Mouse (Mus musculus): ENCODE data around the gene Gm17349. TPM values are rescaled to one million over a fixed set of nuclear protein-coding genes. Genes with fewer than 3 reads are reported as not detected.

The Gm17349 gene
- polyA plus RNA-seq, 1 experiment from 2014 or later = not detected

DNA sequence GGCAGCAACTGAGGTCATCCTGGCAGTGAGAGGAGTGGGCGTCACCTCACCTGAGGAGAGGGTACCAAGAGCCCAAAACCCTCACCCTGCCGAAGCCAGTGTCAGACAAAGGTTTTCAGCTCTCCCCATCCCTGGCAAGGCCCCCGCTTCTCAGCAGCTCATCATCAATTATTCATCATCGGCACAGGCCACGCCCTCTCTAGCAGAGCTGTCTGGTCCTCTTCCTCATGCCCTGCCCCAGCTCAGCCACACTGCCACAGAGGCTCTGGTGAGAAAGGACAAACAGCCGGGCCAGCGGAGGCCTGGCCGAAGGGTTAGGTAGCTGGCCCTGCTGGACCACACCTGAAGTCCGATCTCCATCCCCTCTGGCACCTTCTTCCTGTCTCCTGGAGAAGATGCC is 13.3 kb downstream of the Gm17349 start:
- no peak overlapping the region for H3K4me2 ChIP-seq (ENCODE audit: low read depth, low read length)
- H3K4me1 ChIP-seq (ENCODE audit: control insufficient read depth, insufficient read depth, low read length) = peaks cover 7% of the 10 kb centered on the region
- no peaks in the 10 kb centered on the region for H3K36me3 ChIP-seq (ENCODE audit: control insufficient read depth, insufficient read depth)
- no peak for ATAC-seq (replicated peaks; ENCODE audit: extremely low read depth, insufficient read depth, low FRiP score)
- WGBS = 53% methylated on average over 9 of the region's 9 CpGs
- no peak overlapping the region for H3K9ac ChIP-seq (ENCODE audit: low read length)
- no peak overlapping the region for H3K27ac ChIP-seq (ENCODE audit: low read length)
- H3K4me3 ChIP-seq (ENCODE audit: low read length) = no peak overlapping the region
- peaks cover 11% of the 10 kb centered on the region; the same call in 1 of the 2 replicates for H3K27me3 ChIP-seq (ENCODE audit: control insufficient read depth, insufficient read depth, low read length)
- no peaks in the 10 kb centered on the region for H3K9me3 ChIP-seq (replicated peaks; ENCODE audit: control insufficient read depth, low read length)

DNA sequence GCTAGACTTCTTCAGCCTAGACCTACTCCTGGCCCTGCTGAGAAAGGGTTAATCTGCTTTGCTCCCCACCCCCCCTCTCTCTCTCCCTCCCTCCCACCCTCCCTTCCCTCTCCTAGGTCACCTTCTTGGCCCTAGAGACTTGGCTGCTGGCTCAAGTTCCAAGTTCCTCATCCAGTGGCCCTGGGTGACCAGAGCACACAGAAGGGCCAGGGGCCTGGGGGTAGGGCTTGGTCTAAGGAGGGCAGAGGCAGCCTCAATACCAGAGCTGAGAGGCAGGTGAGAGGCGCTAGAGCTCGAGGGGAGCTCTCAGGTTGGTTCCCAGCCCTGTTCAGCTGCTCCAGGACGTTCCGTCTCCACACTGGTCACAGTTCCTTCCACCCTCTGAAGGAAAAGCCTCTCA is 14.4 kb downstream of the Gm17349 start:
- no peak overlapping the region for H3K4me2 ChIP-seq (ENCODE audit: low read depth, low read length)
- H3K27ac ChIP-seq (ENCODE audit: low read length) = no peak overlapping the region
- peaks cover 11% of the 10 kb centered on the region; the same call in 1 of the 2 replicates for H3K27me3 ChIP-seq (ENCODE audit: control insufficient read depth, insufficient read depth, low read length)
- no peaks in the 10 kb centered on the region for H3K9me3 ChIP-seq (replicated peaks; ENCODE audit: control insufficient read depth, low read length)
- ATAC-seq (replicated peaks; ENCODE audit: extremely low read depth, insufficient read depth, low FRiP score) = no peak
- H3K9ac ChIP-seq (ENCODE audit: low read length) = no peak overlapping the region
- 24% methylated on average over 4 of the region's 4 CpGs for WGBS
- H3K36me3 ChIP-seq (ENCODE audit: control insufficient read depth, insufficient read depth) = no peaks in the 10 kb centered on the region
- no peak overlapping the region for H3K4me3 ChIP-seq (ENCODE audit: low read length)
- H3K4me1 ChIP-seq (ENCODE audit: control insufficient read depth, insufficient read depth, low read length) = peaks cover 7% of the 10 kb centered on the region

DNA sequence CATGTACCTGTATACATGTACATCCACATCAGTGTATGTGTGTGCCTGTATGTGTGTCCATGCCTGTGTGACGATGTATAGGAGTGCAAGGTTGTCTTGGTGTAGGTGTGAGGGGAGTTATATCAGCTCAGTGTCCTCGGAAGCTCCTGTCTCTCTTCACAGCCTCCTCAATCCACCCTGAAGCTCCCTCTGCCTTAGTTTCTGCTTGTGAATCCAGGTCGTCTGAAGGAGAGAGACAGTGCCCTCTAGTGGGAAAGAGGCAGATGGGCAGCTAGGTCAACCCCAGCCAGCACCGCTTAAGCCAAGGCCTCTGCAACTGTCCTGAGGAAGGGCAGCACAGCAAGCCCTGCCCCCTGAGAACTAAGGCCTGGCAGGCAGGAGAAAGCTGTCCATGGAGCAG is 16.6 kb downstream of the Gm17349 start:
- Histone ChIP-seq H3K9me3 (replicated peaks; ENCODE audit: control insufficient read depth, low read length) (no peaks in the 10 kb centered on the region), H3K27me3 (ENCODE audit: control insufficient read depth, insufficient read depth, low read length) (peaks cover 11% of the 10 kb centered on the region; the same call in 1 of the 2 replicates), H3K4me2 (ENCODE audit: low read depth, low read length) (no peak overlapping the region), H3K9ac (ENCODE audit: low read length) (no peak overlapping the region), H3K4me1 (ENCODE audit: control insufficient read depth, insufficient read depth, low read length) (no peaks in the 10 kb centered on the region), H3K4me3 (ENCODE audit: low read length) (no peak overlapping the region), H3K27ac (ENCODE audit: low read length) (no peak overlapping the region), H3K36me3 (ENCODE audit: control insufficient read depth, insufficient read depth) (no peaks in the 10 kb centered on the region)
- 5% methylated on average over 4 of the region's 4 CpGs for WGBS
- no peak for ATAC-seq (replicated peaks; ENCODE audit: extremely low read depth, insufficient read depth, low FRiP score)

DNA sequence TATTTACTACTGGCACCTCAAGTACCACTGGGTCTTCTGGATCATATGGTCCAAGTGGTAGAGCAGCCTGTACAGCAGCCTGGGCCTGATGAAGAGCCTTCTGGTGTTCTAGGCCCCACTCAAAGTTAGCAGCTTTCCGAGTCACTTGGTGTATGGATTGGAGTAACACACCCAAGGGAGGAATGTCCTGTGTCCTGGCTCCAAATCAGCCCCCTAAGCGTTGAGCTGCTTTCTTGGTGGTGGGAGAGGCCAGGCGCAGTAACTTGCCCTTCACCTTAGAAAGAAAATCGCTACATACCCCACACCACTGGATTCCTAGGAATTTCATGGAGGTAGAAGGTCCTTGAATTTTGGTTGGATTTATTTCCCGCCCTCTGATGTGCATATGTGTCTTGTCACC is 21.1 kb downstream of the Gm17349 start:
- Histone ChIP-seq H3K9ac (ENCODE audit: low read length) (no peak overlapping the region), H3K4me3 (ENCODE audit: low read length) (no peak overlapping the region), H3K27me3 (ENCODE audit: control insufficient read depth, insufficient read depth, low read length) (peaks cover 3% of the 10 kb centered on the region; the same call in 1 of the 2 replicates), H3K36me3 (ENCODE audit: control insufficient read depth, insufficient read depth) (no peaks in the 10 kb centered on the region), H3K4me2 (ENCODE audit: low read depth, low read length) (no peak overlapping the region), H3K9me3 (replicated peaks; ENCODE audit: control insufficient read depth, low read length) (no peaks in the 10 kb centered on the region), H3K27ac (ENCODE audit: low read length) (no peak overlapping the region), H3K4me1 (ENCODE audit: control insufficient read depth, insufficient read depth, low read length) (no peaks in the 10 kb centered on the region)
- no peak for ATAC-seq (replicated peaks; ENCODE audit: extremely low read depth, insufficient read depth, low FRiP score)
- WGBS = 90% methylated on average over 5 of the region's 5 CpGs

DNA sequence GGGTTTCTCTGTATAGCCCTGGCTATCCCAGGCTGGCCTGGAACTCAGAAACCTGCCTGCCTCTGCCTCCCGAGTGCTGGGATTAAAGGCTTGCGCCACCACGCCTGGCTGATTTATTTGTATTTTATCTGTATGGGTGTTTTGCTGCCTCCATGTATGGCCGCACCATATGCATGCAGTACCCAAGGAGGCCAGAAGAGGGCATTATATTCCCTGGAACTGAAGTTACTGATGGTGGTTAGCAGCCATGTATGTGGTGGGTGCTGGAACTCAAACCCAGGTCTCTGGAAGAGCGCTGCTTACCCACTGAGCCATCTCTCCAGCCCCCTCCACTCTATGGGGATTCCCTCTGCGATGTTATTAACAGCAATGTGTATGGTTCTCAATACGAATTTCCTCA is 22.4 kb downstream of the Gm17349 start:
- no peak overlapping the region for H3K27ac ChIP-seq (ENCODE audit: low read length)
- WGBS = 90% methylated on average over 7 of the region's 7 CpGs
- no peak for ATAC-seq (replicated peaks; ENCODE audit: extremely low read depth, insufficient read depth, low FRiP score)
- H3K36me3 ChIP-seq (ENCODE audit: control insufficient read depth, insufficient read depth) = no peaks in the 10 kb centered on the region
- peaks cover 3% of the 10 kb centered on the region; the same call in 1 of the 2 replicates for H3K27me3 ChIP-seq (ENCODE audit: control insufficient read depth, insufficient read depth, low read length)
- H3K9me3 ChIP-seq (replicated peaks; ENCODE audit: control insufficient read depth, low read length) = no peaks in the 10 kb centered on the region
- no peak overlapping the region for H3K4me3 ChIP-seq (ENCODE audit: low read length)
- no peak overlapping the region for H3K9ac ChIP-seq (ENCODE audit: low read length)
- no peaks in the 10 kb centered on the region; the same call in 1 of the 2 replicates for H3K4me1 ChIP-seq (ENCODE audit: control insufficient read depth, insufficient read depth, low read length)
- no peak overlapping the region for H3K4me2 ChIP-seq (ENCODE audit: low read depth, low read length)

DNA sequence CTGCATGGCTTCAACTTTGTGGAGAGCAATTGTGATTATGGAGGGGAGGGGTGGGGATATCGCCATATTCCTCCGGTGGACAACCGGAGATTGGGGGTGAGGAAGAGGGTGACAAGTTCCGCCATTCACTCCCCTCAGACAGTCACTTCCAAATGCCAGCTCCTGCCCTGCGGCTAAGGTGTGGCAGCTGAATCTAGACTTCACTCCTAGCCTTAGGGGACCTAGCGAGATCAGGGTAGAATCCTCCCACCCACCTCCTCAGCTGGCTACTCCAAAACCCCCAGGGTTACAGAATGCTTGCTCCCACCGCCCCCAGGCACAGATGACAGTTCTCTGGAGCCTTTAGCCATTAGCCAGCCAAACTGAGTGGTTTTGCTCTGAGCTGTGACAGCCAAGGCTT is 26.3 kb downstream of the Gm17349 start:
- H3K4me3 ChIP-seq (ENCODE audit: low read length) = no peak overlapping the region
- no peak overlapping the region for H3K27ac ChIP-seq (ENCODE audit: low read length)
- WGBS = 48% methylated on average over 7 of the region's 7 CpGs
- H3K36me3 ChIP-seq (ENCODE audit: control insufficient read depth, insufficient read depth) = no peaks in the 10 kb centered on the region
- H3K4me1 ChIP-seq (ENCODE audit: control insufficient read depth, insufficient read depth, low read length) = no peaks in the 10 kb centered on the region; the same call in 1 of the 2 replicates
- peaks cover 11% of the 10 kb centered on the region for H3K27me3 ChIP-seq (ENCODE audit: control insufficient read depth, insufficient read depth, low read length)
- H3K4me2 ChIP-seq (ENCODE audit: low read depth, low read length) = no peak overlapping the region
- no peak overlapping the region for H3K9ac ChIP-seq (ENCODE audit: low read length)
- H3K9me3 ChIP-seq (replicated peaks; ENCODE audit: control insufficient read depth, low read length) = no peaks in the 10 kb centered on the region
- no peak for ATAC-seq (replicated peaks; ENCODE audit: extremely low read depth, insufficient read depth, low FRiP score)

DNA sequence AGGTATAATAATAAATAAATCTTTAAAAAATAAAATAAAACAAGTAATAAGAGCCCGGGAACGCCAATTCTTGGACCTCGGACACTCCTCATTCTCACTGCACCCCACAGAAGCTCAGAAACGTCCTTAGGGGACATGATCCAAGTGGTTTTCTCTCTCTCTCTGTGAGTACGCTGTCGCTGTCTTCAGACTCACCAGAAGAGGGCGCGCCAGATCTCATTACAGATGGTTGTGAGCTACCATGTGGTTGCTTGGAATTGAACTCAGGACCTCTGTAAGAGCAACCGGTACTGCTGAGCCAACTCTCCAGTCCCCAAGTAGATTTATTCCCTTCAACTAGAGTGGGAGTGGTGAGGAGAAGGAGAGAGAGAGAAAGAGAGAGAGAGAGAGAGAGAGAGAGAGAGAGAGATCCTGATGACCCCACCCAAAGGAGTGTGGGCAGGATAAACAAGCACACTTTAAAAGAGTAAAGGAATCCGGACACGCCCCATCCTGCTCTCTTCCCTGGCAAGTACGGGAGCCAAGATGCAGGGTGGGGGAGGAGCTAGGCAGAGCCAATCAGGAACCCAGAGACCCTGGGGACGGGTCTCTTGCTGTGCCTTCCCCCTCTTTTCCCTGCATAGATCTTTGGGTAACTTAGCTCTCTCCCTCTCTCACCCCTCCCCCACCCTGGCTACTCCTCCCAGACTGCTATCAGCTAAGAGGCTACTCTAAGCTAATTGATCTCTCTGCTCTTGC is 27.1 kb downstream of the Gm17349 start:
- no peak overlapping the region for H3K4me3 ChIP-seq (ENCODE audit: low read length)
- 14% methylated on average over 13 of the region's 13 CpGs for WGBS
- no peak overlapping the region for H3K27ac ChIP-seq (ENCODE audit: low read length)
- no peaks in the 10 kb centered on the region; the same call in 1 of the 2 replicates for H3K4me1 ChIP-seq (ENCODE audit: control insufficient read depth, insufficient read depth, low read length)
- H3K9ac ChIP-seq (ENCODE audit: low read length) = no peak overlapping the region
- no peaks in the 10 kb centered on the region for H3K36me3 ChIP-seq (ENCODE audit: control insufficient read depth, insufficient read depth)
- peaks cover 17% of the 10 kb centered on the region for H3K27me3 ChIP-seq (ENCODE audit: control insufficient read depth, insufficient read depth, low read length)
- H3K9me3 ChIP-seq (replicated peaks; ENCODE audit: control insufficient read depth, low read length) = no peaks in the 10 kb centered on the region
- no peak for ATAC-seq (replicated peaks; ENCODE audit: extremely low read depth, insufficient read depth, low FRiP score)
- H3K4me2 ChIP-seq (ENCODE audit: low read depth, low read length) = no peak overlapping the region

DNA sequence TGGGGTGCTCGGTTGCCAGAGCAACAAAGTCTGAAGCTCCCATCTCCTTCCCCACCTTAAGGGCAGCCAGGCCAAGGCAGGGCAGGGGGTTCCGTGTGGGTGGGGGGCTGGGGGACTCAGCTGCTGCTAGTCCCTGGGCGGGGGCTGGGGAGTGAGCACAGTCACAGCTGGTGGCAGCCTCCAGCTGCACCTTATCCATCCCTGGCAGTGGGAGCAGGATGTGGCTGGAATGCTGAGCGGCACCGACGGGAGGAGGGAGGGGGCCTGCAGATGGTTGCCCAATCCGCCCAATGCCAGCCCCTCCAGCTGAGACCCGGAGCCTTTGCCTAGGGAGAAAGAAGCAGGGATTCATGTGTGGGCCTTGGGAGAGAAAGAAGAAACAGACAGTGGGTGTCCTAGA is 28.2 kb downstream of the Gm17349 start:
- WGBS = 40% methylated on average over 8 of the region's 8 CpGs
- Histone ChIP-seq H3K4me1 (ENCODE audit: control insufficient read depth, insufficient read depth, low read length) (no peaks in the 10 kb centered on the region; the same call in 1 of the 2 replicates), H3K4me3 (ENCODE audit: low read length) (no peak overlapping the region), H3K9ac (ENCODE audit: low read length) (no peak overlapping the region), H3K4me2 (ENCODE audit: low read depth, low read length) (no peak overlapping the region), H3K27ac (ENCODE audit: low read length) (no peak overlapping the region), H3K9me3 (replicated peaks; ENCODE audit: control insufficient read depth, low read length) (no peaks in the 10 kb centered on the region), H3K36me3 (ENCODE audit: control insufficient read depth, insufficient read depth) (no peaks in the 10 kb centered on the region), H3K27me3 (ENCODE audit: control insufficient read depth, insufficient read depth, low read length) (peaks cover 28% of the 10 kb centered on the region)
- no peak for ATAC-seq (replicated peaks; ENCODE audit: extremely low read depth, insufficient read depth, low FRiP score)

DNA sequence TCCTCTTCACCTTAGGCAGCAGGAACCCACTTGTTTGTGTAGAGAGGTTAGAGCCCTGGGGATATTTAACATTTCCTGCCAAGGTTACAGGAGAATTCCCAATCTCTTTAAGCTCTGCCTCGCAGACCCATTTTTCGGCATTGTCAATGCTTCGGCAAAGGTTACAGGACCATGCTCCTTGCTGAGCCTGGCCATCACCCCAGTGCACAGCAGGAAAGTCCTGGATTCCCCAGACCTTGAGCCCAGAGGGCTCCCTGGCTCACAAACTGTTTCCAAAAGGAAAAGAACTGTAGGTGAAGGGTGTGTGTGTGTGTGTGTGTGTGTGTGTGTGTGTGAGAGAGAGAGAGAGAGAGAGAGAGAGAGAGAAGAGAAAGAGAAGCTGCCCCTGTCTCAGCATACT is 30.4 kb downstream of the Gm17349 start:
- H3K27ac ChIP-seq (ENCODE audit: low read length) = no peak overlapping the region
- WGBS = 69% methylated on average over 3 of the region's 3 CpGs
- no peak overlapping the region for H3K9ac ChIP-seq (ENCODE audit: low read length)
- no peak overlapping the region for H3K4me3 ChIP-seq (ENCODE audit: low read length)
- no peaks in the 10 kb centered on the region; the same call in 1 of the 2 replicates for H3K4me1 ChIP-seq (ENCODE audit: control insufficient read depth, insufficient read depth, low read length)
- no peaks in the 10 kb centered on the region for H3K36me3 ChIP-seq (ENCODE audit: control insufficient read depth, insufficient read depth)
- H3K4me2 ChIP-seq (ENCODE audit: low read depth, low read length) = no peak overlapping the region
- no peak for ATAC-seq (replicated peaks; ENCODE audit: extremely low read depth, insufficient read depth, low FRiP score)
- H3K27me3 ChIP-seq (ENCODE audit: control insufficient read depth, insufficient read depth, low read length) = peaks cover 45% of the 10 kb centered on the region
- no peaks in the 10 kb centered on the region for H3K9me3 ChIP-seq (replicated peaks; ENCODE audit: control insufficient read depth, low read length)
